Mouse (Mus musculus) adrenal gland, postnatal 10 days (tissue): ENCODE results near the gene 0610009B22Rik. TPM values are rescaled to one million over a fixed set of nuclear protein-coding genes. Genes with fewer than 3 reads are reported as not detected.

Source experiments
- DNase-seq: peaks from one replicate; pipeline ENCODE4 v3.0.0; 2021; ENCODE audit warnings: mixed read lengths
- total RNA-seq, 2 experiments: library from RNA; stranded (reverse); gene quantifications; 2 replicates each; pipeline ENCODE4 v1.2.3; 2021

Gene 0610009B22Rik
- total RNA-seq, 2 experiments from 2014 or later: 46.9 to 48.8 TPM

GRCm38 (mm10) chr11:51661867-51662365 is 26.8 kb downstream of the 0610009B22Rik start:
- DNase-seq: no peak

DNA sequence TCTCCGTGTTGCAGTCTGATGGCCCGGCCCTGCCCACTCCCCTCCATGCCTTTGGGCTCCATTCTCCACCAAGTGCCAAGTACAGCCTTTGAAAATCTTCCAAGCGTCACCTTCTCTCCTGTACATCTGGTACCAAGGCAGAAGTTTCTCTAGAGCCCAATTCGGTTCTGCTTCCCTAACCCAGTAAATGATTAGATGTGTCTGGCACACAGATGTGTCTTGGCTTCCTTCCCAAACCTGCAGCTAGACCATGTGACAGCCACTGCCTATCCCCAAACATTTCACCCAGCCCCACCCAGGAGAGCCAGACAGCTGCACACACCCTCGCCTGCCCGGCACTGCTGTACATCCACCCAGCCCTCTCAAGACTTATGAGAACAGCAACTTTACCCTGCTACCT is 30.0 kb downstream of the 0610009B22Rik start:
- DNase-seq: peak; percentile 64

DNA sequence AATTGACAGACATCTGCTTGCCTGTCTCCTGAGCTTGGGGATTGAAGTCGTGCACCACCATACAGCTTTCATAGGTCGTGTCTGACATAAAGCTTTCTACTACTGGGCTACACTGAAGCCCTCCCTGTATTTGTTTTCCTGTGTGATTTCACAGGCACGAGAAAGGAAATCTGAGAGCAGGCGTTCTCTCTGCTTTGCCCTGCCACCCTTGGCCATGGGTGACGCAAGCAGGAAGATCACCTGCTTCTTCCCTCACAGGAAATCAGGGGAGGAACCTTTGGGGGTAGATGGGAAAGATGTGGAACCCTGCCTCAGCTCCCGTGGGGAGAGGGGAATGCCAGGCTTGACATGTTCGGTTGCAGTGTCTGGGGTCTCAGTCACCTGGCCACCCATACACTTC is 30.4 kb downstream of the 0610009B22Rik start:
- DNase-seq: no peak

DNA sequence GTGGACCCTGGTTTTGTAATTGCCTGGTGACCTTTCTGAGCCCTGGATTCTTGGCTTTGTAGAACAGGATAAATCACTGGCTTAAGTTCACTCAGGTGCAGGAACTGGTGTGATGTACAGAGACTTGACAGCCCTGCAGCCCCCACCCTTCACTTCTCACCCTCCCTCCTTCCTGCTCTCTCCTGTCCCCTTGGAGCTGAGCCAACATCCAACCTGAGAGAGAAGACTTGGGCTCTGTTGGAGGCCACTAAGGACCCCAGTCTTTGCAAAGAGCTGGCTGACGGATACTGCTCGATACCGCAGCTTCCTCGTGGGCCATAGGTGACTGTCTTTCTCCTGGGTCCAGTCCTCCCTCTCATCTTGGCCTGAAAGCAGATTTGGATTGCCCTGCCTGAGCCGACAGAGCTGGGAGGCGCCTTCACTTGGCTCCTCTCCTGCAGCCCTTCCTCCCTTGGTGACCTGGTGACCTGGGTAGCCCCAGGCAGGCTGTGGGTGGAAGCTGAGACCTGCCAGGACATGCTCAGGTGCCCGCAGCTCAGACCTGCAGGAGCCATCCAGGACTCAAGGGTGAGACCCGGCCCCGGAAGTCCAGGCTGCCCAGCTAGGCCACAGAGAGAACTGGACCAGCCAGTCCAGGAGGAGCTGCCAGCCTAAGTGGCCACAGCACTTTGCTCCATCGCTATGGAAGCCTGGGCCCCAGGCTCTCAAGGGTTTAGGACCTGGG is 31.7 kb downstream of the 0610009B22Rik start:
- peak; percentile 49 for DNase-seq

DNA sequence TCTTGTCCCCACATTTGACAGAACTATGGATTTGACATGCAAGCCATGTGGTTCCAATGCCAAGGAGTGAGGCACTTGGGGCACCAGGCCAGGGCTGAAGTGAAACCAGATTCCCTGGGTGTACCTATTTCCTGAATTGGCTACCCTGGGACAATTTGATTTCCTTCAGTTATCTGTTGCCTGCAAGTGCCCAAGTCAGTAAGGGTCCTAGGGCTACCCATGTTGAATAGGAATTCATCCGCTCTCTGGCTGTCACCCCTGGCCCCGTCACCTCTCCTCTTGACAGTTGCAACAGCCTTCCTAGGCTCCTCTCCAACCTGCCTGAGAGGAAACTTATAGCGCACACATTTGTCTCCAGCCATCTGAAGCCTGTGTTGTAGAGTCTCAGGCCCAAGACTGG is 33.8 kb downstream of the 0610009B22Rik start:
- DNase-seq: peak; percentile 36

DNA sequence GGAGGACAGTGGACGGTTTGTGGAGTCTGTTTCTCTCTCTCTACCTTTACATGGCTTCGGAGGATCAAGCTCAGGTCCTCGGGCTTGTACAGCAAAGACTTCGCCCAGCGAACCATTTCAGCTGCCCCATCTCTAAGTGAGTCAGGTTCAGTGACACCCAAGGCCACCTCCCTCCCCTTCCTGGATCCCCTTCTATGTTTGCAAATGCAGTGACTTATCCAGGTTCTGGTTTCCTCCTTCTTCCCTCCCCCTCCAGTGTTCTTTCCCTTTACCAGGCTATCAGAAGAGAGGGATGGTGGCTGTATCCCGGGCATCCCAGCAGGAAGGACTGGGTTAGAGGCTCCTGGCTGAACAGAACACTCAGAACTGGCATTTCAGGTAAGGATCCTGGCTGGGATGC is 34.9 kb downstream of the 0610009B22Rik start:
- DNase-seq: no peak

- no peak for DNase-seq
Observed at GRCm38 (mm10) chr11:51652889-51653418, 35.7 kb downstream of the 0610009B22Rik start.

DNA sequence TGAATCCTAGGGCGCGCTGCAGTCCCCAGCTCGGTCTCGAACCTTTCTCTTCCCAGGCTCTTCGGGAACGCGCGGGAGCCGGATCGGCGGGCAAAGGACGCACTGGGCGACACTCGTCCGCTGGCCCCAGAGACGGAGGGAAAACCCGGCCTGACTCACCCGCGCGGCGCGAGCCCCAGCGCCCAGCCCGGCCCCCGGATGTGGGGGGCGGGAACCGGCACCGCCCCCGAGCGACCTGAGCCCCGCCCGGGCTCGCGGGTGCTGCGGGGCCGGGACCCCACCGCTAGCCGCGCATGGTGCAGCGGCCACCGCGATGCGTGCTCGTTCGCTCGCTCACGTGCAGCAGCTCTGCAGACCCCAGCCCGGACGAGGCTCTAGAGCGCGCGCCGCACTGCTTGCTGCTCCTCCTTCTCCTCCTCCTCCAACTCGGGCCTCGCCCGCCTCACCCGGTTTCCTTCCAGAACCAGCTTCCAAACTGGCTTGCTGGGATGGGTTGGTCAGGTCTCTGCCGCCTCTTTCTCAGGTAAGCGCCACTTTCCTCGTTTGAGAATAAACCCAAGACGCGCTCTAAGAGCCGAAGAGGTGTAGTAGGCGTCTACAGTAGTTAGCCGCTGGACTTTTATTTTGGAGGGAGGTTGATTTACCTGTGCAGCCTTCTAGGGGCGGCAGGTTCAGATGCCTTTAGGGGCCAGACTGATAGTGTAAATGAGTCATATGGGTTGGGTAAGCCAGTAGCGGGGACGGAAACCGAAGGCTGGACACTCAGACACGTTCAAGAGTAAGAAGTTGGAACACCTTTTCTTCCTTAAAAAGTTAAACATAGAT is 37.8 kb downstream of the 0610009B22Rik start, which contains the start of the genes N4bp3 and D930048N14Rik:
N4bp3 (minus strand) TSS at position 152 of the 825 bp plus-strand sequence.
D930048N14Rik (plus strand) TSS at position 264 of the 825 bp plus-strand sequence.
- DNase-seq: peak; percentile 90

- DNase-seq: no peak
Observed at GRCm38 (mm10) chr11:51650261-51650660, 38.4 kb downstream of the 0610009B22Rik start.

GRCm38 (mm10) chr11:51649889-51650199 is 38.8 kb downstream of the 0610009B22Rik start:
- DNase-seq: peak; percentile 29

GRCm38 (mm10) chr11:51649111-51649888 is 39.4 kb downstream of the 0610009B22Rik start:
- DNase-seq: no peak

GRCm38 (mm10) chr11:51648566-51648965 is 40.1 kb downstream of the 0610009B22Rik start:
- DNase-seq: peak; percentile 37

- DNase-seq: peak; percentile 45
Observed at GRCm38 (mm10) chr11:51646751-51647667, 41.7 kb downstream of the 0610009B22Rik start.

DNA sequence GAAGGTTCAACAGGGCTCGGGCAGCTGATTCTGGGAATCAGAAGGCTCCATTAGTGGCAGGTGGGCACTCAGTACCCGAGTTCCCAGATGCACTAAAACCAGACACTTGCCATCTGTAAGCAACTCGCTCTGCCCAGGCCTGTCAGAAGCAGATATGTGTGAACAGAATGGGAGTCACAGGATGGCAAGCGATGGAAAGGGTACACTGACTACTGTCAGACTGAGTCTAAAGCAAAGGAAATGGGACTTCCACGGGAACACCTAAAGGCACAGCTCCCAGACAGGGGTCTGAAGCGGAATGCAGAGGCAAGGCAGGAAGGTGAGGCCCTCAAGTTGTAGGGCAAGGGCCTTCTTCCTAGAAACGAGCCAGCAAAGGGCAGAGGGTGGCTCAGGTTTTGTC is 42.4 kb downstream of the 0610009B22Rik start:
- no peak for DNase-seq

DNA sequence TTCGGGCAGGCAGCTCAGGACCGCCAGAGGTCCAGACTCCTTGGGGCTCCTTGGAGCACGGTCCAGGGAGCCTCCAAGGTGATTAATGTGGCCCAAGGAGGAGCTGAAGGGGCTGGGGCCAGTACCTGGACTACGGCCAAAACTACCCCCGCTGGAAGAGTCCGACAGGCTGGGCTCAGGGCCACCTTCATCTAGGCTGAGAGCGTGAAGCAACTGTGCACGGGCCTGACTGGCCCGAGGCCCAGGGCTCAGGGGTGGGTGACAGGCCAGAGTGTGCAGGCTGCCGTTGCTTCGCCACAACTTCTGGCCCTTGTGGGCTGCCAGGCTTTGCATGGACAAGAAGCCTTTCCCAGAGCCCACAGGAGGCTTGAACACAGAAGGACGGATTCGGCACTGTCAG is 43.4 kb downstream of the 0610009B22Rik start:
- DNase-seq: peak; percentile 65

- no peak for DNase-seq
Observed at GRCm38 (mm10) chr11:51644217-51644616, 44.5 kb downstream of the 0610009B22Rik start.

DNA sequence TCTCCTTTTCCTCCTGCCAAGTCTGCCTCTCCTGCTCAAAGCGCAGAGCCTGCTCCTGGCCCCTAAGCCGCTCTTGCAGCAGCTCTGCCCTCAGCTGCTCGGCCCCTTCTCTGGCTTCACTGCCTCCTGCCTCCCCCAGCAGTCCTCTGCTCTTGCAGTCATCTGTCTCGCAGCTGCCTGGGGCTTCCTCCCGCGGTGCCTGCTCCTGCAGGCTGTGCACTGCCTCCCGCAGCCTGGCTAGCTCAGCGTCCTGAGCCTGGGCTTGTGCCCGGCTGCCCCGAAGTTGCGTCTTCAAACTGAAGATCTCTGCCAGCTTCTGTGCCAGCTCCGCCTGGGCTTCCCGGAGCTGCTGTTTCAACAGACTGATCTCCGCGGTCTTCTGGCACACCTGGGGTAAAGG is 44.9 kb downstream of the 0610009B22Rik start:
- DNase-seq: peak; percentile 56

DNA sequence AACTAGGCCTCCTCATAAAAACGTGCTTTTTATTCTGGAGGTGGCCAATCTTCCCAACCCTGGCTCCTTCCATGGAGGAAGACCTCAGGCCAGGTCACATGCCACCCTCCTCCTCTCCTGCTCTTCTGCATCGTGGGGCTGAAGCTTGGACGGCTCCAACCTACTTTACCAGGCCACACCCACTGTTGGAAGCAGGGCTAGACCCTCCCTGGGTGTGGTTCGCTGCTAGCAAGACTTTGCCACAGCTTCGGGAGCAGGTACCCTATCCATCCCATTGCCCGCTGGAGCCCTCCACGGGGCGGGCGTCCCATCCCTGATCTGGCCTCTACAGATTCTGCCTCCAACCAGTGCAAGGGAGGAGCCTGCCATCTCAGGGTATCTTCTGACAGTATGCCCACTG is 45.5 kb downstream of the 0610009B22Rik start:
- no peak for DNase-seq

GRCm38 (mm10) chr11:51640748-51641147 is 47.9 kb downstream of the 0610009B22Rik start:
- peak; percentile 30 for DNase-seq

DNA sequence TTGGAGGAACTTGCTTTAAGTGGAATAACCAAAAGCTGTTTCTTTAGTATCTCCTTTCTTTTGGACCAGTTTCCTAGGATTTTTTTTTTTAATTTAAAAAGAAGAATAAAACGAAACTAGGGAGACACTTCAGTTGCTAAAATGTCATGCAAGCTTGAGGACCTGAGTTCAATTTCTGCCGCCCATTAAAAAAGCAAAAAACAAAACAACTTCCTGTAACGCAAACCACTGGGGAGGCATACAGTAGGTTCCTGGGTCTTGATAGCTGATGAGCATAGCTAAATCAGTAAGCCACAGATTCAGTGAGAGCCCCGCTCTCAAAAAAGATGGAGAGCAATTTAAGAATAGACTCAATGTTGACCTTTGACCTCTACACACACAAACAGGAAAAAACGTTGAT is 50.2 kb downstream of the 0610009B22Rik start:
- DNase-seq: no peak

GRCm38 (mm10) chr11:51637971-51638414 is 50.7 kb downstream of the 0610009B22Rik start:
- DNase-seq: peak; percentile 46
